Mouse (Mus musculus) layer of hippocampus, postnatal 36 days (tissue): ENCODE data around the gene Pcdh9. TPM values are rescaled to one million over a fixed set of nuclear protein-coding genes. Genes with fewer than 3 reads are reported as not detected.

Experiments
- DNase-seq, 2 experiments: peaks; one replicate each; pipeline ENCODE4 v3.0.0; 2022
- total RNA-seq, 2 experiments: library from RNA; stranded (reverse); gene quantifications; 2 replicates each; pipeline ENCODE4 v1.2.3; 2021

Gene Pcdh9
- total RNA-seq, 2 experiments from 2014 or later, result 158 to 180 TPM

DNA sequence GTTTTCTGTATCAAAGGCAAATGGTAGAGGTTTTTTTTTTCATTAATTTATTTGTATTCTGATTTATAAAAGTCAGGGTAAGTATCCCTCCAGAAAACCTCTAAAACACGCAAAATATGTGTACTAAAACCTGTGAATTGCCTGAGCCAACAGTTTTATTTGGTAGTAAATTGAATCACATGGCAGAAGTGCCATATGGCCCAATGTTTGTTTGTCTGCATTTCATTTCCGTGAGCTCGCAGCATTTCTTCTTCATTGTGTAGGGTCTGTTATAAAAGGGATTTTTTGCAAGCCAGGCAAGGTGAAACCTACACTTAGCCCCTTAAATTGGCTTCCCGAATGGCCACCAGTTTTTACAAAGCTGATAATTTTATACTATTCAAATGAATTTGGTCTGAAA, 104.2 kb downstream of the Pcdh9 start:
- no peak for DNase-seq

DNA sequence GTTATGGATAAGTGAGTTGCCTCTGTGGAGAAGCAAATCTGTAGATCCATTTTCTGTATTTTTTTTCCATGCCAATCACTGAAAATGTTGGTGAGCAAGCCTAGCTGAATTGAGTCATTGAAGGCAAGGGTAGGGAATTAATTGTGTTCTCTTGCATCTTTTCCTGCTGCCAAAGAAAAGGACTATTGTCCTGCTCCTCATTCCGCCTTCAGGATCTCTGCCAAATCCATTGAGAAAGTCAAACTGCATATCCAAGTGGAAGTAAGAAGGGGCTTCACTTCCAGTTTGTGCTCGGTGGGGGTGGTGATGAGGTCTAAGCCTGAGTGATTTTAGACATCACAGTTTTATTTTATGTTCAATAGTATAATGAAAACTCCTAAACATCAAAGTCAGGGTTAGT, 105.4 kb downstream of the Pcdh9 start:
- DNase-seq, result no peak

DNA sequence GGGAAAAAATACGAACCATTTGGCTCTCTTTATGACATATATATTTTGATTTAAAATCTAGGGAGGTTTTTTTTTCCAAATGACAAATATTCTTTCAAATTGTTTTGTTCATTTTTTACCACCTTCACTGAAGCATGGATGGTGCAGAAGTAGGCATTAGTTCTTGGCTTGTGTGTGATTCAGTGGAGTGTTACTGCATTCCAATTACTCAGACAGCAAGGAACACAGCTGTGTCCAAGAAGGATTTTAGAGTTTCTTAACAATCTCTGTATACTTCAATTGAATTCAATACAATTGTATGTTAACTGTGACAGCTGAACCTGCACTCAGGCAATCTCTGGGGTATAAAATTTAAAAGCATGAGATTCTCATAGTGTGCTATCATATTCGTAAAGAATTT, 127.6 kb downstream of the Pcdh9 start:
- DNase-seq, result no peak

DNA sequence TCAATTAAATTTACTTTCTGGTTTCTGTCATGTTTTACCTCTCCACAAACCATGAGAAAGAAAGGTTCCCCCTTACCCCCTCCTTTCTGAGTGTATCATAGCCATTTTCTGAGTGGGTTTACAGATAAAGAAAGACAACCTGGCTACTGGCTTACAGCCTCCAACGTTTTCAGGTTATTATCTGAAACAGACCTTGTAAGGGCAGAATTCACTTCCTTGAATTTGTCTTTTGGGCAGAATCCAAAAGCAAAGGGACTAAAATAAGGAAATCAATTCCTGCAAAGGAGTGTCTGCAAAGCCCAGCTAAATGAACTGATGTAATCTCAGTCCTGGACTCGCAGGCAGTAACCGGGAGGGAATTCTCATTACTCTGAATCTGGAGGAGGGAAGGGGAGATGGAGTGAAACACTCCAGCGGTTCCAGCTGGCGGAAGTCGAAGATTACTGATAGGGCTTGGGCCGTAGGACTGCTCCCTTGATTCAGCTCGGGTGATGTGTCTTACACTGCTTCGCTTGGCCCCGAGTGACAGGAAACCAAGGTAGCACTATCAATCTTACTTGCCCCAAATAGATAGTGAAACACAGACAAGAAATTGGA, 156.3 kb downstream of the Pcdh9 start:
- no peak for DNase-seq

DNA sequence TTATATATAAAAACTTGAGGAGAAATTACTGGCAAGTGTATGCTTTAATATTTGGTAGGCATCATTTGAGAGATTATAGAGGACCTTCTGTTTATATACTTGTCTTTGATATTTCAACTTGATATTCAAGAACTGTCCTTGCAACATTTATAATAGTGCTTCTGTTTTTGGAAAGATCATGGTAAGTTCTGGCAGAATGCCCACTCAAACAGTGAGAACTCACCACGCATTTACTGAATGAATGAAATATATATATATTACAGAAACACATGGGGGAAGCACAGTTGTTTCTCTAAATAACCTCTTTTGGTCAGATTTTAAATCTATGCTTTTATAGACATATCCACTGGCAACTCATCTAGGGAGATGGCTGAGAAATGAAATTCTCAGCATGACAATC, 164.7 kb downstream of the Pcdh9 start:
- no peak for DNase-seq

DNA sequence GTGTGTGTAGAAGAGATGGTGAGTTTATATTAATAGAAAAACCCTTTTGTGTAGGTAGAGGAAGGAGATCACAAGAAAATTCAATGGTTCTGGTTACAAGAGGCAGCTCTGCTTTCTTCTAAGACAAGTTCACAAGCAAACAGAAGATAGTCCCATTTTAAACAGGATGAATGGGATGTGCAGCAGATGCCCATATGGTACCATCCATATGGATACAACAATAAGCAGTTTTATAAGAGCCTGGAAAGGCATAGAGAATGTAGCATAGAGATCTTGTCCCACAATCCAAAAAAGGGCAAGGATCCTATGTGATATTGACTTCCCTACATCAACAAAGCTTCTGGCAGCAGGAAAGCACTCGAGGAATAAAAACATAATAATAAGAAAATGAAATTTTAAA, 171.3 kb downstream of the Pcdh9 start:
- DNase-seq, result no peak

DNA sequence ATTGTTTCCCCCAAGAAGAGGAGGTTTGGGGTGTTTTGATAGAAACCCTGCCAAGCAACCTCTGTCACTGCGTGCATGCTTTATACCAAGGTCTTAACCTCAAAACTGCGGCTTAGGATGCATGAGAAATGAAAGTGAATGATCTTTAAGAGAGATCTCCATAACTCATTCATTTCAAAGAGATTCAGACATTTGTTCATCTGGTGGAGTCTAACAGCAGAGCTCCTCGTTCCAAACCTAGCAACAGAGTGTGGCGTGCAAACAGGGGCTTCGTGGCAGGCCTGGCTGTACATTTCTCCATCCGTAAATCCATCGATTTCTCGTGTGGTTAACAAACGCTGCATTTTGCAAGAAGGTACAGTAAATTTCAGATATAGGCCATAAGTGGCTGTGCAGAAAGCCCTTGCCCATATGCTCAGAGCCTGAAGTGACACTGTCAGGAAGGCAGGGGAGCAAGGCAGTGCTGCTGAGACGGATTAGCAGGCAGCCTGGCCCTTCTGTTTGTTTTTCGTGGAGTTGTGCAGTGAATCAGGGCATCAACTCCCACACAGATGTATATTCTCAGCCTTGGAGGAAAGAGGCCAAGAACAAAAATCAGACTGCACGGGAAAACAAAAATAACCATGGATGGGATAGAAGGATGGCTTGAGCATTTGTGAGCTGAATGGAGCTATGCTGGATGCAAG, 177.1 kb downstream of the Pcdh9 start:
- peak; percentile 59 to 62 for DNase-seq

DNA sequence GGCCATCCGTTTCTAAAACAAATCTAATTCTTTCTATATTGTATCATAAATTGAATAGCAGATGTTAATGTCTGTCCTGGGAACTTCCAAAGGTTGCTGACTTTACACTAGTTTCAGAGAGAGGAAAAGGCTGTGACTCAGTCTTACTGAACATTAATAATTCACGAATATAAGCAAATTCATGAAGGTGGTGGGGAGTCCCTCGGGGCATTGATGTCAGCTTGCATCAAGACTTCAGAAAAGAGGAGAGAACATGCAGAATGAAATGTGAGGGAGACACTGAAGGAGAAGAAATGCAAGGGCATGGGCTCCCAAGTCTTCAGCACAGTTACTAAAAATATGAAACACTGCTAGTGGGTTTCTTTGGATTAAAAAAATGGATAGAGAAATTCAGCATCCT, 181.8 kb downstream of the Pcdh9 start:
- no peak for DNase-seq

DNA sequence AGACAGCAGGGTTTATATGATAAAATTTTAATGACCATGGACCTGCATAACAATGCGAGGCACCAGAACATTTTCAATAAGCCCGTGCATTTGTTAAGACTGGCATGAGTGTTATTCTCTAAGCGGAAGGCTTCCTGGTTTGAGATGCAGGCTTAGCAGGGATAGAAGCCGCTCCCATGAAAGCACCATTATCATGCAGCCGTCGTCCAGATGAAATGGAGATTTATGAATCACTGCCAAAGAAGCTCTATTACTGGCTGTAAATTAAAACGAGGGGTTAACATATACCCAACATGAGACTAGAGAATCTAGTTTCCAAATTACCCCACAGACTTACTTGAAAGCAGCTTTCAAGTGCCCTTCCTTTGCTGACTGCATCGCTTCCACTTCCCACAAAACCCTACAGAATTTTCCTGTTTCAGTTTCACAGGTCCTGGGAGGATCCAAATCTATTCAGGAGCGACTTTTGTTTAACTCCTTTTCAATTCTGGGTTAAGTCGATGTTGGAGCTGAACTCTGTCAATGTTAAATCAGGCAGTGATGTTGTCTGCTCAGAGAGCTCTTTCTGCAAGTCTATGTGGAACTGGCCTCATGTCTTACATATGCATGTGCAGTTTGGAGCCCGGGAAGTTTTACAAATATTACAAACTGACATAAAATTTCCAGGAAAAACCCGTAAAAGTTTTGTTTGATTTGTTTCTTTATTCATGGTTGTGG, 188.9 kb downstream of the Pcdh9 start:
- DNase-seq, result peak in 1 of 2 experiments; percentile 24

DNA sequence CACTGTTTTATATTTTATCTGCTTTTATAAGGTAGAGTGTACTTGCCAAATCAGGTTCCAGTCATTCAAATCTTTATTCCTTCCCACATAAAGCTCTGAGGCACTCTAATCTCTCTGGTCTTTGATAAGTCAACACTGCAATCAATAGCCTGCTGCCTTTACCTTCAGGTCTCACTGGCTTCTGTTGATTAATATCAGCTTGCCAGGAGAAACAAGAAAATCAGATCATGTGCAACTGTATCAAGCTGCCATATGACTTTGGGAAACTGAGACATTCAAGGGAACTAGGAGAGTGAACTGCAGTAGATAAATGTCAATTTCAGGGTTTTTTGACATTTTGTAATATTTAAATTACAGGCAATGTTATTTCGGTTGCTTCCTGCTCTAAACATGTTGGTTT, 189.6 kb downstream of the Pcdh9 start:
- DNase-seq, result no peak

DNA sequence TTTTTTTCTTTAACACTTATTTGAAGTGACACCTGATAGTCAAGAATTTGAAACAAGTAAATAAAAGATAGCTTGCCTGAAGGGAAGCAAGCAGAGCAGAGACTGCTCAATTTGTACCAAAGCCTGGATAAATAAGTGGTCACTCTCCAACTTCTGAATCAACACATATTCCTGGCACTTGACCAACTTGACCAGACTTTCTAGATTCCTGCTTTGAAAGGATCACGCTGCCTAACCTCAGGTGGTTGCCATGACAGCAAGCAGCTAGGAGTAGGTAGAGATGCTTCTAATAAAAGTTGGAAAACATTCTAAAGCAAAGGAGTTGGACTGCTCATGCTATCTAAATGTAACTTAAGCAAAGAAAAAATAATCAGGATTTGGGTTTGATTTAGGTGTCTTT, 205.8 kb downstream of the Pcdh9 start:
- no peak for DNase-seq

DNA sequence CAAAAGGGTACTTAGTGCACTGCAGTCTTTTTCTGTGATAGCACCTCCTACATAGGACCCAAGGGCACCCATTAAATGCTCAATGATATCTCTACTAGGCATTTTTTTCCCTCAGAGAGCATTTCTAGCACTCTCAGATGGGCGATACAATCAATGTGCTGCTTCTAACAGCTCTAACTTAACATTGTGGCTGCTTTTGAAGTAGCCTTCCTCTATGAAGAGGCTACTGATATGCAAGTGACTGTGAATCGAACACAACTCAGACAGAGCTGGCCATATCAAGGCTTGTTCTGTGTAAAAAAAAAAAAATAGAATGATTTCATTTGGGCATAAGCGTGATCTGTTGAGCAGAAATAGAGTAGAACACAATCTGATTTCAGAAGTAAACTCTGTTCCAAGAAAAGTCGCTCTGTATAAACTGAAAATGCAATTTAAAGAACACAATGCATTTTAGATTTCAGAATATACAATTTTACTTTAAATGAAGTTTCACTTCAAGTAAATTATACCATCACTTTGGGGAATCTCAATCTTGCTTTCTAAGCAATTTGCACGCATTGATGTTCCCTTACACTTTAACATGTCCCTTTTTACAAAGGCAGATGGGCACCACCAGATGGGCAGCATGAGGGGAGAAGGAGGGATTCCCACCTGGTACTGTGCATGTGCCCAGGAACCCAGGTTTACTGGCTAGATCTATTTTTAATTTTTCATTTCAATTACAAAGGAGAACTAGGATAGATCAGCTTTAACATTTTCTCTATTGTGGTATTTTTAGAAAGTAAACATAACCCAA, 215.0 kb downstream of the Pcdh9 start:
- peak; percentile 50 to 51 for DNase-seq

DNA sequence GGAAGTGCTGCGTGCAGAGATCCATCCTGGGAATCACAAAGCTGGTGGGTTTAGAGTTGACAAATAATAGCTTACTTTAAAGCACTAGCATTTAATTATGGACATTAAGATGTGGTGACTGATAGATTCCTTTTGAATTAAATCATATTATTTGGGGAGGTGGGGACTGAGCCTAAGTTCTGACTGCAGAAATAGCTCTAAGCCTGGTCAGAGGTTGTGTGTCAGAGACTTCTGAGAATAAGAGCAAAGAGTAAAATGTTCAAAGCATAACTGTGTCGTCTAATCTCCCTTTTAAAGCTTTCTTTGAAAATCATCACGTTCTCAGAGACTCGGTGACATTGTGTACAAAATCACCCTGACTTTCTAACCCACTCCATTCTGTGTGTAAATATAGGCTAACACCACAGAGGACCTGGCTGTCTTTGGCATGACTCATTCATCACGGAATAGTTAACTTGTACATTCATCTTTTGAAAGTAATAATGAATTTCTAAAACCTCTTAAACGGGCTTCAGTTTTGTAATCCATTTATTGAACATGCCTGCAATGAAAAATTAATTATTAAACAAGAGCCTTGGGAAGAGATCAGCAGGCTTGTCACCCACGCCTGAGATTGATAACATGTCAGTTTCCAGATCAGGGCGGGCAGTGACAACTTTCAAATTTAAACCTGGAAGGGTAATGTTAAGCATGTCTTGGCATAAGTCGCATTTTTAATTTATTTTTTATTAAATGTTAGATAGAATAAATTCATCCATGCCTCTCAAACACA, 236.3 kb downstream of the Pcdh9 start:
- DNase-seq, result no peak

DNA sequence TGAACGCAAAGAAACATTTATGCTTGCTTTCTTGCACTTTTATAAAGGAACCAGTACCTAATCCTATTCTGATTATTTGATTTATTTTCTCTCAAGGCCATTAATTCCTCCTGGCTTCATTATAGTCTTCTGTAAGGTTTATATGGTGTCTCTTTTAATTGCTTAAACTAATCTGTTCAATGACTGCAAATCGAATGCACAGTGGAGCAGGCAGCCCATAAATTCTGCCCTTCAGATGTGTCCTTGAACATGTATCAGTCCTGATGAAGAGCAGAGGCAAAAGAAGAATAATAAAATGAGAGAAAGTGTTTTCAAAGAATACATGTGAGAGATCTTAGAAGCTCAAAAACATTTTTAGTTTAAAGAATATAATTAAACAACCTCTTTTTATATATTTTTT, 263.2 kb downstream of the Pcdh9 start:
- DNase-seq, result no peak

DNA sequence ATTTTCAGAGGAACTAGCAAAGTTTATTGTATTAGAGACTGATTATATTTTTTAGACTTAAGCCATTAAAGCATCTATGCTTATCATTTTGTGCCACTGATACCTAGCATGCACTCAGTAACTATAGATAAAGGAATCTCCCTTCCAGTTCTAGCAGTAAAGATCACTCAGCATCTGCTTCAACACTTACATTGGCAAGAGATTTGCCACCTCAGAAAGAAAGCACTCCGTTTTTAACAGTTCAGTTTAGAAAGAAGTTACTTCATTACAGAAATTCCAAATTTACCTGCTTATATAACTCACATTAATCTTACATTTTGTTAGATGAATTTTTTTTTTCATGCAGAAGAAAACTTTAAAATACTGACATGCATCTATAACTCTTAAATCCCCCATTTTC, 266.3 kb downstream of the Pcdh9 start:
- no peak for DNase-seq

DNA sequence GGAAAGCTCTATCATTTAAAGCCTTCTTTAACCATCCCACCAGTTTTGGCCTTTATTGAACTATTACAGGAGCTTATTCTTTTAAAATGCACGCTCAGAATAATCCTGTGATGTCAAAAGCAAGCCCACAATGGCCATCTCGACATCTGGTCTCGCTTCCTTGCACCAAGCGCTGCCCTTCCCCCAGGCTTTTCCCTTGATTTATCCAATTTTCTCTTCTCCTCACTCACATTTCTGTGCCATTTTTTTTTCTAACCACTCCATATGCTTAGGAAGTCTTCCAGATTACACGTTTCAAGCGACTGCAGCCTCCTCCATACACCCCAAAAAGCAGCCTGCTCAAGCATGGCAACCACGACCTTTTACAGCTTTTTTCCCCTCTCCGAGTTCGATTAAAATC, 269.3 kb downstream of the Pcdh9 start:
- DNase-seq, result peak in 1 of 2 experiments; percentile 17

DNA sequence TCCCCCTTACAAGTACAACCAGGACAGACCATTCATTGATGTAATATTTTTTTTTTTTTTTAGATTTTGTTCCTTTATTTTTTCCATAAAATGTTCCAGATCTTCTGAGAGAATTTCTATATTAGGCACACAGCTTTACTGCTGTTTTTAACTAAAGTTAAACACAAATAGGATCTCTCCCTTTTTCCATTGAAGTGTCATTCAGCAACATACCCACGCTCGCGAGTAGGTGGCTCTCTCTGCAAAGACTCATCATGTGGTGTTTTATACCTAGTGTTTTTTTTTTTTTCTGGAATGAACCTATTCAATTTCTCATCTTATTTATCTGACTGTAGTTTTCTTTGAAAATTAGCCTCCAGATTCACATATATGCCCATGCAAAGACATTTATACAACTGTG, 282.9 kb downstream of the Pcdh9 start:
- DNase-seq, result no peak

DNA sequence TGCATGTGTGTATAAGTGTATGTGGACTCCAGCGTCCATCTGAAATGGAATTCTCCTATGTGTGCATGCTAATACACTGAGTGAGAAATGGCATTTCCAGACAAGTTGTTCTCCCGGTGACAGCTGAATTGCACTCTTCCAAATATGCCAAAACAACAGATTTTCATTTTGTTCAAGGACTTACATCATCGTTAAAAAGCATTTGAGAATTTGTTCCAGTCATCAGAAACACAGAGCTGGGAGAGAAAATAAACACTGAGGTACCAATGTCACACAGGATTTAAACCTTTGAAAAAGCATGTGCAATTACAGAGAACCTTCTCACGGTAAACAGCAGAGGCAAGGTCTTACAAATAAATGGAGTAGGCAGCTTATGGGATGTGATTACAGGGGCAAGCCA, 290.5 kb downstream of the Pcdh9 start:
- DNase-seq, result peak in 1 of 2 experiments; percentile 17

DNA sequence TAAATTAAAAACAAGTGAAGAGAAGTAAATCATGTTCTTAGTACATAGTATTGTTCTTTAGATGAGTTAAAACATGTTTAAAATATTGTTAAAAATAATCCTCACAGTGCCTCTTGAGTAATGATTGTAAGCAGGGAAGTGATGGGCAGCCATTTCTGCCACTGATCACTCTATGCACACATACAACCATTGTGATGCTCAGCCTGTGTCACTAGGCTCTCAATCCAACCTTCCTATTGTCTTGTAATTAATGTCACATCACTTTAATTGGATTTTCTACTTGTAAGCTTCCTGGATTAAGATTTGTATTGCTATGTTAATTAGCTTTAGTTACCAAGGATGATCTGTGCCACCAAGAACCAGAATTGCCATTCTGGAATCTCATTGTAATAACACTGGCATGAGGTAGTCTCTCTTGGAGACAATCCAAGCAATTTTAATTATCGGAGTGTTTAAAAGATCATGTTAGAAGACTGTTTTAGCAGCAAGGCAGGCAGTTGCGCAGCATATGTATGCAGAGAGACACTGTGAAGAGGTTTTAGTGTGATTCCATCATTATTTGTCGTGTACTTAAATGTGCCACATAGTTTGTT, 305.0 kb downstream of the Pcdh9 start:
- no peak for DNase-seq

DNA sequence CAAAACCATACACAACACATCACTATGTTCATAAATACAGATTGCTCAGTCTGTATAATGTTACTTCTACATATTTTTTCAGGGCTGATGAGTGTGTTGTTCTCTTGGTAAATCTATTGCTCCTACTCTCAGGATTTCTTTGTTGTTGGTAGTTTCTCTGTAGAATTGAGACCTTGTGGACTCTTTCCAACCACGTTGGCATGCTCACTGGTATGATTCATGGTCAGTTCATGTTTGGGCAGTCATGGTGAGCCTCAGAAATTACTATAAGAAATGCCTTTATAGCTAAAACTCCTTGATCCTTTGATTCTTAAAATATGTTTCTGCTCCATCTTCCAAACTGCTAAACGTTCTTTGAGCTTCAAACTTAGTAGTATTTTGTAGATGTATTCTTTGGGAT, 326.1 kb downstream of the Pcdh9 start:
- no peak for DNase-seq

DNA sequence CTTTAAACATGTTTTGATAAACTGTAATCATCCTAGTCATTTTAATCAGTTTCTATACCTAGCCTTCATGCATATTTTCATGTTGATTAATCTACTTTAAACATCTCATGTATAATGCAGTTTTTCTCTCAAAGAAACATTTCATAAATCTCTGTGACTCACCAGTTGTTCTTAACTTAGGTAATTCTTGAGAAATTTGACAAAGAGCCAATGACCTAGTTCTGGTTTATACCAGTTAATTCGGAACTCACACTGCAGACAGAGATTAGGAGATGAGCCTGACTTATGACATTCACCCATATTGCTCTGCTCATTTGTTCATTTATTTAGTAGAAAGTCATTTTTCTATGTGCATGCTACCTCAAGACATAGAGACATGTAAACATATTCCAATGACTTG, 328.9 kb downstream of the Pcdh9 start:
- no peak for DNase-seq

DNA sequence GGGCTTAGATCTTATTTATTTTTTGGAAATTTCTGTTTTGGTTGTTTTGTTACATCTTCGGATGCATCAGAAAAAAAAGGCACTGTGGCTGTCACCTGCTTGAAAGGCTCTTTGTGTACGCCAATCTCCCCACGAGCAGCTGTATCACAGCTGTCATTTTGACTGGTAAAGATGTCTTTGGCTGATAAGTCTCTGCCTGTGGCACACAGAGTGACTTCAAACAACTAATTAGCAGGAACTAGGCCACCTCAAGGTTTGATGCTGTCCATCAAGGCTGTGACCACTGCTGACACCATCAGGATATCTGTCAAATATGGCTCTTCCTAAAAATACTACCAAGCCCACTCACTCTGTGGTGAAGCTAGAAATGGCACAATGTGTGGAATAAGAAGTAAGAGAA, 336.7 kb downstream of the Pcdh9 start:
- DNase-seq, result no peak
